Mouse (Mus musculus): ENCODE data around the gene Gm44503. TPM values are rescaled to one million over a fixed set of nuclear protein-coding genes. Genes with fewer than 3 reads are reported as not detected.

Gm44503 gene
- polyA plus RNA-seq (2021), result not detected

DNA sequence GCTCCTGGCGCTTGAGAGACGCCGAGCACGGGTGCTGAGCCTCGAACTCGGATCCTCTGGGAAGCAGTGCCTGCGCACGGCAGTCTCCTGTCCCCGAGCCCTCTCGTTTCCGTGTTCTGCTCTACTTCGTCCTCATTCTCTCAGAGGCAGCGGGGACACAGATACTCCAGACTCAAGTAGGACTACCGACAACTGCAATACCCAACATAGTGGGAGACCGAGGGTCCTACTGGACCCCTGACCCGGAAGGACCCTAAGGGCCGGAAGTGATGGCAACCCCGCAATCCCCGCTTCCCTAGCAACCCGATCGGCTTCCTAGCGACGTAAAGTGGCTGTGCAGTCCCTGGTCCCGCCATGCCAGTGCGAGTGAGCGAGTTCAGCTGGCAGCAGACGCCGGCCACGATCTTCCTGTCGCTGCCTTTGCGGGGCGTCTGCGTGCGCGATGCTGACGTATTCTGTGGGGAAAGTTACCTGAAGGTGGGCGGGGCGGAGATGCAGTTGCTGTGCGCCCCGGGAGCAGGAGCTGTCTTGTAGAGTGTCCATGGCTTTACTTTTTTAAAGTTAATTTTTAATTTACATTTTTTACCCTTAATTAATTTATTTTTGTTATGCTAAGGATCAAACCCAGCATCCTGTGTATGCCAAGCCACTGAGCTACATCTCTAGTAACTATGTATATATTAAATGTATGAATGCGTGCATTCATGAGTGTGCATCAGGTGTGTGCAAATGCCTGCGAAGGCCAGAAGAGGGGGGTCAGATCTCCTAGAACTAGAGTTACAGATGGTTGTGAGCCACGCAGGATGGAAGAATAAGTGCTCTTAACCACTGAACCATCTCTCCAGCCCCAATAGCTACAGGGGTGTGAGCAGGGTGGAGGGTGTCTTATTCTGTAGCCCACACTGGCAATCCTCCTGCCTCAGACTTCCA, at the start of gene Gm44503, which contains the start of gene Dyx1c1:
TSS of gene Gm44503 (plus strand) at position 332 of the 930 bp plus-strand sequence.
TSS of gene Dyx1c1 (plus strand) at position 265 of the 930 bp plus-strand sequence.
- DNase-seq (ENCODE audit: low read depth, low spot score), result no peak
- in situ Hi-C loops (cut with MboI; ENCODE audit: low pct_unique_long_range_greater_than_20kb), result loop anchor here (5.0 kb wide), 1 partner anchor 134 kb away; no protein-coding TSS in a partner anchor
- H3K27me3 ChIP-seq, result no peaks in the 10 kb centered on the region
- ChIA-PET CTCF (interaction anchor here (0.6 to 1.2 kb wide), 3 partner anchors 10 to 46 kb away, joined by 3 read pairs; no protein-coding TSS in a partner anchor), POLR2A (interaction anchor here (0.6 kb wide), 1 partner anchor 565 kb away, joined by 3 read pairs; no protein-coding TSS in a partner anchor)
- TF ChIP-seq CTCF (IDR thresholded peaks at IDR 0.05), result no peak
- ATAC-seq, result no peak

DNA sequence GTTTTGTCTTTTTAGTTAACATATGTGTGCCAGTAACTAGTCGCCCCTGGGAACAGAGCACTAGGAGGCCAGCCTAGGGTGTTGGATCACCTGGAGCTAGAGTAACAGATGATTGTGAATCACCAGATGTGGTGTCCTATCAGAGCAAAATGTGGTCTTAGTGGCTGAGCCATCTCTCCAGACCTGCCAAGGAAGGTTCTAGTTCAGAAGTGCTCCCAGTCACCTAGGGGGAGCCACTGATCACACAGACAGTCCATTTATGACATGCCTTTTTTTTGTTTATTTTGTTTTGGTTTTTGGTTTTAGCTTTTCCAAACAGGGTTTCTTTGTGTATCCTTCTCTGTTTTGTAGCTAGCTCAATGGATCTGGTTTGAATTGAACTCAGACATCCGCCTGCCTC, 47.3 kb upstream of the Gm44503 start:
- ChIA-PET CTCF (interaction anchor here (1.0 kb wide), 1 partner anchor 44 kb away, joined by 4 read pairs; no protein-coding TSS in a partner anchor), POLR2A (no interaction called here)
- in situ Hi-C loops (cut with MboI; ENCODE audit: low pct_unique_long_range_greater_than_20kb), result no loop called here
- no peak for DNase-seq (ENCODE audit: low read depth, low spot score)
- no peaks in the 10 kb centered on the region for H3K27me3 ChIP-seq
- TF ChIP-seq CTCF (IDR thresholded peaks at IDR 0.05), result no peak
- no peak for ATAC-seq

DNA sequence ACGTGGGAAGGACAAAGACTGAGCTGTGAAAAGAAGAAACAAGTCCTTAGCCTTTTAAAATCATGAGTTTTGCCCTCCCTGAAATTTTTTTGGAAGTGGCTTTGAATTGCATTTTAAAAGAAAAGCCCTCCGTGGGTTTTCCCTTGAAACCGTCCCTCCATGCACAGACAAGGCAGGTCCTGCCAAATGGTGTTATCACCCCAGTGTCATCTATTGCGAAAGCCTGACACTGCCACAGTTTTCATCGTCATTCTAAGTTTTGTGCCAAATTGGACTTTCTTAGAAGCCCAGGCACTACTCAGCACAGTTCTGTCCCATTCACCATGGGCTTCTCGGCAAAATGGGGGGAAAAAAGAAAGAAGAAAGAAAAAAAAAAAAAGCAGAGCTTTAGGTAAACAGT, 45.1 kb upstream of the Gm44503 start:
- CTCF ChIA-PET, result interaction anchor here (0.8 to 0.9 kb wide), 2 partner anchors 43 to 45 kb away, joined by 3 to 4 read pairs; partner anchors contain the start of genes Dyx1c1 and Gm44503
- ATAC-seq, result no peak

DNA sequence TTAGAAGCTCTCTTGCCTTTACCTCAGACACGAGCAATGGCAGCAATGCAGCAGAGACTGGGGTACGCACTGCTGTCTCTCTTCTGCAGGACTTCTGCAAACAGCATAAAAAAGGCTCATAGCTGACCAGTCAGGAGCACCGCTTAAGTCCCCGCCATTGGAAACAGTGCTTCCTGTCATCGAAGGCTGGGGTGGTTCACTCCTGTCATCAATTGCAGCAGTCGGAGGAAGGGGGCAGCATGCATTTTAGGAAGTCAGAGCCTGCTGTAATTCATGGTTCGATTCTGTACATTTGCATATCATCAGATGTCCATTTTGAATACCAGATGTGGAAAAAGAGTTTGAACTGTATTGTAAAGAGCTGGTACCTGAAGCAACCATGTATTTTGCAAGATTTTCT, 42.9 kb upstream of the Gm44503 start:
- ATAC-seq, result no peak
- no peak for TF ChIP-seq CTCF (IDR thresholded peaks at IDR 0.05)
- DNase-seq (ENCODE audit: low read depth, low spot score), result no peak
- CTCF ChIA-PET, result no interaction called here
- in situ Hi-C loops (cut with MboI; ENCODE audit: low pct_unique_long_range_greater_than_20kb), result no loop called here
- POLR2A ChIA-PET, result interaction anchor here (0.6 kb wide), 1 partner anchor 11 kb away, joined by 8 read pairs; no protein-coding TSS in a partner anchor
- no peaks in the 10 kb centered on the region for H3K27me3 ChIP-seq

More for the DNA sequence above, 45.1 kb upstream of the Gm44503 start:
- POLR2A ChIA-PET, result interaction anchor here (0.6 kb wide), 1 partner anchor 90 kb away, joined by 3 read pairs; no protein-coding TSS in a partner anchor
- no peak for DNase-seq (ENCODE audit: low read depth, low spot score)
- TF ChIP-seq CTCF (IDR thresholded peaks at IDR 0.05), result no peak
- in situ Hi-C loops (cut with MboI; ENCODE audit: low pct_unique_long_range_greater_than_20kb), result no loop called here
- no peaks in the 10 kb centered on the region for H3K27me3 ChIP-seq

DNA sequence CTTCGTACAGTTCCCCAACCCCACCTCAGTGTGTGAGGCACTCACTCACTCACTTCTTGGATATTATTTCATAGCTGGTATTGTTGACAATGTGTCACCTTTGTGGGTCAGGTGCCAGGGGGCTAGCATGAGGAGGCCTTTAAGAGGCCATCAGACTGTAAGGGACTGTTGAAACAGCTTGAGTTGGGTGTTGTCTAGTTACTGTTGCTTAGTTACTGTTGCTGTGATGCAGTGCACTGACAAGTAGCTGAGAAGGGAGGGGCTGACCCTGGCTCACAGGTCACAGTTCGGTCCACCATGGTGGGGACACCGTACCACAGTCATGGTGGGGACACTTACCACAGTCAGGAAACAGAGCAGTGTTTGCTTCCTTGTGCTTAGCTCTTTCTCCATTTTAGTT, 35.6 kb upstream of the Gm44503 start:
- no peak for ATAC-seq
- TF ChIP-seq CTCF (IDR thresholded peaks at IDR 0.05), result no peak
- POLR2A ChIA-PET, result no interaction called here
- no peaks in the 10 kb centered on the region for H3K27me3 ChIP-seq
- no peak for DNase-seq (ENCODE audit: low read depth, low spot score)
- in situ Hi-C loops (cut with MboI; ENCODE audit: low pct_unique_long_range_greater_than_20kb), result no loop called here
- CTCF ChIA-PET, result interaction anchor here (0.8 kb wide), 1 partner anchor 30 kb away, joined by 4 read pairs; no protein-coding TSS in a partner anchor

DNA sequence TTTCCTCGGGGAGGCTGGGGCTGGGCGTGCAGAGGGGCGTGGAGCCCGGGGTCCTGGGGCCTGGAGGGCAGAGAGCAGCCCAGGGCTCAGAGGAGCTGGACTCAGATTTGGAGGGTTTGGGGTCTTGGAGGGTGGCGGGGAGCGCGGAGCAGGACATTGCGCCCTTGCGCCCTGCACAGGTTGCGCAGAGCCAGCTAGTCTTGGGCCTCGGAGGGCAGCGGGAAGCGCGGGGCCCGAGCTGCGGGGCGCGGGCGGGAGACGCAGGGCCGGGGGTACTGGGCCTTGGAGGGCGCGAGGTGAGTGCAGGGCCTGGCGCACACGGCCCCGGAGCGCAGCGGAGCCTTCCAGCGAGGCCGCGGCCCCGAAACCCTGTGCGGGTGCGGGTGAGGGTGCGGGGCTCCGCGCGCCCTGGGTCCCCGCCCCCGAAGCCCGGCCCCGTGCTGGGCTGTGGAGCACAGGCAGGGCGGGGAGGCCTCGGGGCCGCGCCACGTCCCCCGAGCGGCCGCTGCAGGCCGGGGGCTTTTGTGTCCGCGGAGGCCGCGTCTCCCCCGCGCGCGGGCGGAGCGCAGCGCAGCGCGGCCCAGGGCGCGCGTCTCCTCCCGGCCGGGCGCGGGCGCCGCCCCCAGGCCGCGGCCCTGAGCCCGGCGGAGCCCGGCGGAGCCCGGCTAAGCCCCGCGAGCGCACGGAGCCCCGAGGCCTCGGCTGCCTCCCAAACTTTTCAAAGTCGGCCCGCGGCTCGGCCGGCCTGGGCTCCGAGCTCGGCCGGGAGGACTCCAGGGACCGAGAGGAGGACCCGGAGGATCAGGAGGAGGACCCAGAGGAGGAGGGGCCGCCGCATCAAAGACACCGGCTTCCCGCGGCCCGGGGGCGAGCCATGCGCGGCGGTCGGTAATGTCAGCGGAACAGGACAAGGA, 33.4 kb upstream of the Gm44503 start, which contains the start of gene Pygo1:
TSS of gene Pygo1 (plus strand) at position 625 of the 914 bp plus-strand sequence.
- TF ChIP-seq CTCF (IDR thresholded peaks at IDR 0.05), result no peak
- peak; percentile 55 for ATAC-seq
- in situ Hi-C loops (cut with MboI; ENCODE audit: low pct_unique_long_range_greater_than_20kb), result no loop called here
- ChIA-PET CTCF (interaction anchor here (1.8 kb wide), 1 partner anchor 12 kb away, joined by 4 read pairs; no protein-coding TSS in a partner anchor), POLR2A (interaction anchor here (0.6 kb wide), 1 partner anchor 1016 kb away, joined by 3 read pairs; no protein-coding TSS in a partner anchor)
- no peak for DNase-seq (ENCODE audit: low read depth, low spot score)
- H3K27me3 ChIP-seq, result no peaks in the 10 kb centered on the region

DNA sequence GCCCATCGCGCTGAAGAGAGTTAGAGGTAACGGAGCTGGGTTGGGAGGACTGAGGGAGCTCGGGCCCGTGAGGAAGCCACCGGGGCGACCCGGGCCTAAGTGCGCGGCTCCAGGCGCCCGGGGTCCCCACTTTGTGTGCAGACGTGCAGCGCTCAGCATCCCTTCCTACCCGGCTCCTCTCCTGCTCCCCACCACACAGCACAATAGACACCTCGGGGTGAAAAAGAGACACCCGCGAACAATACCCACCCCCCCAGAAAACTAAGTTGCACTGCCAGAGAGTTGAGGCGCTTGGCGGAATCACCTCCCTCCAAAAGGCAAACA, 32.8 kb upstream of the Gm44503 start:
- H3K27me3 ChIP-seq, result no peaks in the 10 kb centered on the region
- ChIA-PET CTCF (interaction anchor here (1.8 kb wide), 1 partner anchor 11 kb away, joined by 4 read pairs; no protein-coding TSS in a partner anchor), POLR2A (interaction anchor here (0.6 kb wide), 1 partner anchor 1017 kb away, joined by 3 read pairs; no protein-coding TSS in a partner anchor)
- no peak for TF ChIP-seq CTCF (IDR thresholded peaks at IDR 0.05)
- ATAC-seq (no peak), DNase-seq (ENCODE audit: low read depth, low spot score) (no peak)
- in situ Hi-C loops (cut with MboI; ENCODE audit: low pct_unique_long_range_greater_than_20kb), result no loop called here

DNA sequence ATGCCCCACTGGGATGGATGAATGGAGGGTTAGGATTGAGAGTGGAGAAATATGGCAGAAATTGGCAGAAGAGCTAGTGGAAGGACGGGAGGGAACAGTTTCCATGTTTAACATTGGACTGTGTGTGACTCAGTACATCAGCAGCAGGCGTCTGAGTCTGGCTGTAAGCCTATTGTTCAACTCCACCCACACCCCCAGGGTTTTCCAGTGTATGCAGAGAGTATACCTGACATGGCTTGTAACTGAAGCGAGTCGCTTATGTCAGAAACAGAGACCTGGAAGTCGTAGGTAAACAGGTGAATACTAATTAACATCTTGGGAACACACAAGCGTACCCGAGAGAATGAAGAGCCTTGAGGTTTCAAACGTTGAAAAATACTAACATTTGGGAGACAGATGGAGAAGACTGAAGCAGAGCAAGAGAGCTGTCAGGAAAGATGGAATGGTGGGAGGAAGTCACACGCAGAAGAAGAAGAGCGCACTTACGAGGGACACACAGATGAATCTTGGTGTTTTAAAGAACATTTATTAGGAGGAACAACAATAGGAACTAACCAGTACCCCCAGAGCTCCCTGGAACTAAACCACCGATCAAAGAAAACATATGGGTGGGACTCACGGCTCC, 27.4 kb upstream of the Gm44503 start:
- no peak for TF ChIP-seq CTCF (IDR thresholded peaks at IDR 0.05)
- ATAC-seq (no peak), DNase-seq (ENCODE audit: low read depth, low spot score) (no peak)
- in situ Hi-C loops (cut with MboI; ENCODE audit: low pct_unique_long_range_greater_than_20kb), result no loop called here
- no peaks in the 10 kb centered on the region for H3K27me3 ChIP-seq
- CTCF ChIA-PET, result no interaction called here
- POLR2A ChIA-PET, result no interaction called here

DNA sequence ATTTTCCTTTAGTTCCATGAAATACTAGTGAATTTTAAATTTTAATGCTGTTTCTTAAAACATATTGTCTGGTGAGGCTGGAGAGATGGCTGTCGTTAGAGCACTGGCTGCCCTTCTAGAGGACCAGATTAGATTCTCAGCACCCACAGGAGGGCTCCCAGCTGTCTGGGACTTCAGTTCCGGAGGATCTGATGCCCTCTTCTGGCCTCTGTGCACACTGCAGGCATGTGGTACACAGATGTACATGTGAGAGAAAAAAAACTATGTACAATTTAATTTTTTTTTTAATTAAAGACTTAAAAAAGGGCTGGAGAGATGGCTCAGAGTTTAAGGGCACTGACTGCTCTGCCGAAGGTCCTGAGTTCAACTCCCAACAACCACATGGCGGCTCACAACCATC, 23.3 kb upstream of the Gm44503 start:
- in situ Hi-C loops (cut with MboI; ENCODE audit: low pct_unique_long_range_greater_than_20kb), result no loop called here
- ATAC-seq, result no peak
- CTCF ChIA-PET, result interaction anchor here (1.4 to 1.6 kb wide), 2 partner anchors 9 to 169 kb away, joined by 3 to 4 read pairs; no protein-coding TSS in a partner anchor
- DNase-seq (ENCODE audit: low read depth, low spot score), result no peak
- POLR2A ChIA-PET, result no interaction called here
- no peaks in the 10 kb centered on the region for H3K27me3 ChIP-seq
- TF ChIP-seq CTCF (IDR thresholded peaks at IDR 0.05), result peak; percentile 60
